Mouse (Mus musculus) layer of hippocampus, postnatal 14 days (tissue): ENCODE data around the gene Samhd1. TPM values are rescaled to one million over a fixed set of nuclear protein-coding genes. Genes with fewer than 3 reads are reported as not detected.
"Not testable (repeated sequence)": the region's sequence is repeated elsewhere in the genome, so short reads cannot be mapped to it uniquely, and the experiment has no call there.

Experiments
- DNase-seq, 2 experiments: peaks; one replicate each; pipeline ENCODE4 v3.0.0; 2021 to 2022; ENCODE audit warnings: low spot score in 2 of 2, mixed read lengths in 1 of 2
- long read RNA-seq, 2 experiments: library from polyadenylated mRNA; stranded (forward); transcript quantifications; one replicate each; pipeline ENCODE4 v2.0.0; 2021
- total RNA-seq, 2 experiments: library from RNA; stranded (reverse); gene quantifications; 2 replicates each; pipeline ENCODE4 v1.2.3; 2021

Gene Samhd1
- 10 to 100 TPM; 14.3 to 14.5 TPM for total RNA-seq
- long read RNA-seq, experiment 1, partial matches to known transcripts, result 1 of 7 reads
- long read RNA-seq, experiment 1, other reads (novel, unspliced or antisense), result 2 of 7 reads
- long read RNA-seq, experiment 2, partial matches to known transcripts, result 0 of 14 reads
- long read RNA-seq, experiment 2, other reads (novel, unspliced or antisense), result 7 of 14 reads

DNA sequence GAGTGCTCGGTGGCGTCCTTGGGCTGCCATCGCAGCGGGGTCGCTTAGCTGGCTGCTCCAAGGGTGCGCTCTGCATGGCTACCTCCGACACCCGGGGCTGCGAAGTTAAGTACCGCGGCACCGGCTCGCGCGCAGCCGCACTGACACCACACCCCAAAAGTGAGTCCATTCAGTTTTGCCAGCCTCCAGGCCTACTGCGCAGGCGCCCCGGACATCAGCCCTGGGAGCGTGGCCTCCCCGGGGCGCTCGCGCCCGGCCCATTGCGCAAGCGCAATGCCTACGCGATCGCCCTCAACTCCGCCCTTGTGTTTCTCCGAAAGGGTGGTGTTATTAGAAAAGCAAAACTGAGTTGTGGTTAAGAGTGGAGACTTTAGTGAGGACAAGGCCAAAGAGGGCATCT, at the start of gene Samhd1:
Gene Samhd1 (minus strand): TSS at position 252 of the 400 bp plus-strand sequence.
- peak; percentile 80 to 91 for DNase-seq

DNA sequence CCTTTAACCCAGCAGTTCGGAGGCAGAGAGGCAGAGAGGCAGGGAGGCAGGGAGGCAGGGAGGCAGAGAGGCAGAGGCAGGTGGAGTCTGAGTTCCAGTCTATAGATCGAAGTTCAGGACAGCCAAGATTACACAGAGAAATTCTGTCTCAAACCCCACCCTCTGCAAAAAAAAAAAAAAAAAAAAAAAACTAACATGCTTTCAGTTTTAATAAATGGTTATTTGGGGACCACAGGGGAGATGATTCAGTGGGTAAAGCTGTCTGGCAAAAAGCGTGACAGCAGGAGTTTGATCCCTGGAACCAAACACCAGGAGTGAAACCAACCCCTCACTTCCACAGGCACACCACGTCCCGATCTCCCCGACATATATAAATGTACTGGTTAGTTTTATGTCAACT, 43.1 kb upstream of the Samhd1 start:
- no peak for DNase-seq

DNA sequence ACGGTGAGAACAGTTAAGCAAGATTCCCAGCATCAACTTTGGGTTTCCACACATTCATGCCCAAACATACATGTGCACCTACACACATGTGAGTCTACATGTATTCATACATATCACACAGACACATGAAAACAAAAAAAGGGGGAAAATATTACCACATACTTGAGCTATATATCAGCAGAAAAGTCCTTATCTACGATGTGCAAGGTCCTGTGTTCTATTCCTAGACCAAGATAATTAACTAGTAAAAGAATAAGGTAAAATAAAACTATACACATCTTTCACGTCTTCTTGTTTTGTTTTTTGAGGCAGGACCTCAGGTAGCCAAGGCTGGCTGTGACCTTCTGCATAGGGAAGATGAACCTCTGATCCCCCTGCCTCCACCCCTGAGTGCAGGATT, 41.2 kb upstream of the Samhd1 start:
- DNase-seq, result no peak

DNA sequence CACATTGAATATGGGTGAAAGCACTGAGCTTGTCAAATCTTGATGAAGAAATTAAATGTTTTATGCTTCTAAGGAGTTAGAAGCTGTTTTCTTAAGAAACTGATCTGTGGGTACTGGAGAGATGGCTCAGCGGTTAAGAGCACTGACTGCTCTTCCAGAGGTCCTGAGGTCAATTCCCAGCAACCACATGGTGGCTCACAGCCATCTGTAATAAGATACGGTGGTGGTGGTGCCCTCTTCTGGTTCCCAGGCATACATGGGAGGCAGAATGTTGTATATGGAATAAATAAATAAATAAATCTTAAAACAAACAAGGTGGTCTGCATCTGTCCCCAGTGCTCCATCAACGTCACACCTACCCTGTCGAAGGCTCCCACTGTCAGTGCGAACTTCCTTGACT, 39.4 kb upstream of the Samhd1 start:
- no peak for DNase-seq

DNA sequence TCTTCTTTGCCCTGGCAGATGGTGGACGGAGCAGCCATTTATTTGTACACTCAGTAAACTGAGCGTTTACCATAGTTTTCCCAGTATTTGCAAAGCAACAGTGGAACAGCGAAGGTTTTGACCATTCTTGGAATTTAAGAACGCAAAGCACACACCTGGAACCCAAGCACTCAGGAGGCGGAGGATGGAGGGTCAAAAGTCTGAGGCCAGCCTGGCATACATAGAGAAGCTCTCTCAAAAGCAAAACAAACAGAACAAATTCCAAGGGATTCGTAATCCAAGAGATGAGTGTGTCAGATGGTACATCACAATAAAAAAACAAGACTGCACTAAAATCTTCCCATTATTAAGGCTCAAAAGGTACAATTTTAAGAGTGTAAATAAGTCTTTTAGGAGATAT, 38.5 kb upstream of the Samhd1 start:
- DNase-seq, result no peak

DNA sequence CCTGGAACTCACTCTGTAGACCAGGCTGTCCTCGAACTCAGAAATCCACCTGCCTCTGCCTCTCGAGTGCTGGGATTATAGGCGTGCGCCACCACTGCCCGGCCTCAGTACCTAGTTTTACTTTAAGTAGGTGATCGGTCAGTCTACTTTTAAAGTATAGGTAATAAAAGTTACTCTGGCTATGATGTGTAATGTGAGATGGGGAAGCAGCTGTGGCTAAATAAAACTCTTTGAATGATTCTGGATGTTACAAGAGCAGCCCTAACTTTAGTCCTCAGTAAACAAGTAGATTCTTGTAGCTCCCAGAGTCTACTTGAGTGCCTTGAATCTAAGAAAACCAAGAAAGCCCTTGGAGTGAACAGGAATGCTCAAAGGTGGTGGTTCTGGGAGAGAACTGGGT, 37.9 kb upstream of the Samhd1 start:
- no peak for DNase-seq

DNA sequence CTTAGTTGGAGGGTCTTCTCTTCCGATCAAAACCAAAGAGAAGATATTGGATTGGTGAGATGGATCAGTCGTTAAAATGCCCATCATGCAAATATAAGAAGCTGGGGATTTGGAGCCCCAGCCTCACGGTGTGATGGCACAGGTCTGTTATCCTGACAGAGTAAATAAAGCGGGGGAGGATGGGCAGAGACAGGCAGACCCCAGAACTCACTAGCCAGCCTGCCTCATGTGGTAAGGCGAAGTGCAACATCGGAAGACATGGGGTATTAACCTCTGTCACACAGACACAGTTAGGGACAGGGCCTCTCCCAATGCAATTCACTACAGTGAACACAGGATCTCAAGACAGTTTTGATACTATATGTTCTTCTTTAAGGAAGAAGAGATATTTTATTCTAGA, 35.6 kb upstream of the Samhd1 start:
- DNase-seq, result no peak

GRCm38 (mm10) chr2:157170166-157170565, 35.1 kb upstream of the Samhd1 start:
- DNase-seq, result peak; percentile 14 to 19

DNA sequence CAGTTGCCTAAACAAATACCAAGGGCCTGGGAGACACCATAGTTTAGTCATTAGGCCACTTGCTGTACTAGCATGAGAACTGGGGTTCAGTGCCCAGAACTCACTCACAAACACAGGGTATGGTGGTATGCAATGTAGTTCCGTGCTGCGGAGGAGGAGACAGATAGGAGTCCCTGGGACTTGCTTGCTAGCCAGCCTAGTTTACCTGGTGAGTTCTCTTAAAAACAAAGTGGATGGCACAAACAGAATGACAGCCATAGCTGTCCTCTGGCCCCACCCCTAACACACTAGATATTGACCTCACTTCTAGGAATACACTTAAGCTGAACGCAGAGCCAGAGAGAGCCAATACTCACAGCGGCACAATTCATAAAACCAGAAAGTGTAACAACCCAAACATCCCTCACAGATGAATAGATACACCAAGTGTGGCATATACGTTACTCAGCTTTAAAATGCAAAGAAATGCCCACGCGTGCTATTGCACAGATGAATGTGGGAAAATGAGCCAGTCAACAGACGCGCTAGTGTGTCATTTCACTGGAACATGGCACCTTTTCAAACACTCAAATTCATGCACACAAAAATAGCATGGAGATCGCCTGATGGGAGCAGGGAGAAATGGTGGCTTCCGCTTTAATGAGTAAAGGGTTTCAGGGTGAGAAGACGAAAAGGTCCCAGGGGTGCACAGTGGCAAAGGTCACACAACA, 31.5 kb upstream of the Samhd1 start:
- peak in 1 of 2 experiments; percentile 15 for DNase-seq

DNA sequence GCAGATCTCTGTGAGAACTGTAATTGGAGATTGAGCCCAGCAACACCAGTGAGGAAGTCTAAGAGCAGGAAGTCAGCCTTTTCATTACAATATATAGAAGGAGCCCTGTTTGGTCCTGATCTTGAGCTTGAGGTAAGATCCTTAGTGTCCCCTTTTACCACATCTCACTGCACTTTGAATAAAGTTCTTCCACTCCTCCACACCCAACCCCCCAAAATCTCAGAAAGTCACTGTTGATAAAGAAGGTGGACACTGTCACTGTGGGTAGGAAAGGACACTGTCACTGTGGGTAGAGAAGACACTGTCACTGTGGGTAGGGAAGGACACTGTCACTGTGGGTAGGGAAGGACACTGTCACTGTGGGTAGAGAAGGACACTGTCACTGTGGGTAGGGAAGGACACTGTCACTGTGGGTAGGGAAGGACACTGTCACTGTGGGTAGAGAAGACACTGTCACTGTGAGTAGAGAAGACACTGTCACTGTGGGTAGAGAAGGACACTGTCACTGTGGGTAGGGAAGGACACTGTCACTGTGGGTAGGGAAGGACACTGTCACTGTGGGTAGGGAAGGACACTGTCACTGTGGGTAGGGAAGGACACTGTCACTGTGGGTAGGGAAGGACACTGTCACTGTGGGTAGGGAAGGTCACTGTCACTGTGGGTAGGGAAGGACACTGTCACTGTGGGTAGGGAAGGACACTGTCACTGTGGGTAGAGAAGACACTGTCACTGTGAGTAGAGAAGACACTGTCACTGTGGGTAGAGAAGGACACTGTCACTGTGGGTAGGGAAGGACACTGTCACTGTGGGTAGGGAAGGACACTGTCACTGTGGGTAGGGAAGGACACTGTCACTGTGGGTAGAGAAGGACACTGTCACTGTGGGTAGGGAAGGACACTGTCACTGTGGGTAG, 30.5 kb upstream of the Samhd1 start:
- DNase-seq, result not testable (repeated sequence)

GRCm38 (mm10) chr2:157164101-157164500, 29.0 kb upstream of the Samhd1 start:
- DNase-seq, result no peak

DNA sequence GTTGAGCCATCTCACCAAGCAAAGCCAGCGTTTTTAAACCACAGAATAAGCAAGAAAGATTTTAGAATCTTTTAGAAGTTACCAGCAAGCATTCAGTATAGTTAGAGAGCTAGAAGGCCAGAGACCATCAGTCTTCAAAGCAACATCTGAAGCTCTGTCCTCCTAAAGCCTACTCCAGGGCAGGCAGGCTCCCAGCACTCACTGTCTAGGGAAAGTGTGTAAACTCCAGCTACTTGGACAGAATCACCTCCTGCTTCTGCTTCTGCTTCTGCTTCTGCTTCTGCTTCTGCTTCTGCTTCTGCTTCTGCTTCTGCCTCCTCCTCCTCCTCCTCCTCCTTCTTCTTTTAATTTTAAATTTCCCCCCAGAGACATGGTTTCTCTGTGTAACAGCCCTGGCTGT, 21.0 kb upstream of the Samhd1 start:
- DNase-seq, result no peak

GRCm38 (mm10) chr2:157153235-157153634, 18.2 kb upstream of the Samhd1 start:
- DNase-seq, result no peak

DNA sequence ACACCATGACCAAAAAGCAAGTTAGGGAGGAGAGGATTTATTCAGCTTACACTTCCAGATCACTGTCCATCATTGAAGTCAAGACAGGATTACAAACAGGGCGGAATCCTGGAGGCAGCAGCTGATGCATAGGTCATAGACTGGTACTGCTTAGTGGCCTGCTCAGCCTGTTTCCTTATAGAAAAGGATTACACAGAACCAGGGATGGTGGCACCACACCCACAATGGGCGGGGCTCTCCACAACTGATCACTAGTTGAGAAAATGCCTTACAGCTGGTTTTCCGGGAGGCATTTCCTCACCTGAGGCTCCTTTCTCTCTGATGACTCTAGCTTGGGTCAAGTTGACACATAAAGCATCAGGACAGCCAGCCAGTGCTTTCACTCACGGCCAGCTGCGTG, 13.4 kb upstream of the Samhd1 start:
- no peak for DNase-seq

- no peak for DNase-seq
These were observed 12.4 kb upstream of the Samhd1 start for GRCm38 (mm10) chr2:157147397-157148020.

- DNase-seq, result no peak
These were observed 10.1 kb upstream of the Samhd1 start for GRCm38 (mm10) chr2:157145173-157145572.

GRCm38 (mm10) chr2:157144132-157144531, 9.1 kb upstream of the Samhd1 start:
- no peak for DNase-seq

DNA sequence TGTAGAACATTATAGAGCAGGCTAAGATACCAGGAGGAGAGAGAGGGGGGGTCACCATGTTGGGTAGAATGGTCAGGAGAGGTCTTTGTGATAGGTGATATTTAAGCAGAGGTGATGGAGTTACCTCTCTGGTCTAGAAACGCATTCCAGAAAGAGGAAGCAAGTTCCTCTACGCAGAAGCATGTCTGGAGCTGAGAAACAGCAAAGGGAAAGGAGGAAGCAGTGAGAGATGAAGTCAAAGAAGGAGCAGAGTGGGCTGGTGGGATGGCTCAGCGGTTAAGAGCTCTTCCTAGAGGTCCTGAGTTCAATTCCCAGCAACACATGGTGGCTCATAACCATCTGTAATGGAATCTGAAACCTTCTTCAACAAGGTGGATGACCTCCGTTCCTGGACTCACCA, 6.9 kb upstream of the Samhd1 start:
- DNase-seq, result no peak

DNA sequence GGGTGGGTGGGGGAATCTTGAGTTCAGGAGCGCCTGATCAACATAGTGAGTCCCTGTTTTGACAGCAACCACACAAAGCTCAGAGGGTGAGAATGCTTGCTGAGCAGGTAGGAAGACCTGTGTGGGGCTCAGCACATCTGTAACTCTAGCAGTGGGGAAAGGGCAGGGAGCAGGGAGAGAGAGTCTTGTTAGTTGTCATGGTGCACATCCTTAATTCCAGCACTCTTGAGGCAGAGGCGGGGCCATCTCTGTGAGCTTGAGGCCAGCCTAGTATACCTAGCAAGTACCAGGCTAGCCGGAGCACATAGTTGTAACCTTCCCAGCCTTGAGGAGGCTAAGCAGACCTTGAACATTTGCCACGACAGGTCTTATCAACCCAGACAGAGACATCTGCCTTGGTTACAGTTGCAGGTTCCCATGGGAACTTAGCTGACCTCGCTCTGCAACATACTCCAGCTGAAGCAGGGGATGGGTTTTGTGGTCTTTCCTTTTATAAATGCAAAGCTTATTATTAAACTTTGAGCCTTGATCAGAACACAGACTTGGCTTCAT, 4.3 kb upstream of the Samhd1 start:
- DNase-seq, result no peak

DNA sequence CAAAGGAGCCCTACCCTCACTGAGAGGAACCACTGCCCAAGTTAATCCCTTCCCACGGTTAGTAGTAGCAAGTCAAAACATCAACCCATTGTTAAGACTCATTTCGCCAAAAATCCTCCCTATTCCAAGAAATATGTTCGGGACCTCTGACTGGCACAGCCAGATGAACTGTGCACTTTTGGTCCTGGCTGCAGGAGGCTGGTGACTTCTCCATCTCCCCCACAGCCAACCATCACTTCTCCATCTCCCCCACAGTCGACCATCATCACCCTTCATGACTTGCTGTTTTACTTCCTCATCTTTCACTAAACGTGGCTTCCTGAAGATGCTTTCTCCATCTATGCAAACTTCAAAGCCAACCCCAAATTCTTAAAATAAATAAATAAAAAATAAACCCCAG, 3.7 kb upstream of the Samhd1 start:
- DNase-seq, result no peak
